ENCODE assay signal across 8 mouse cellular contexts in genomic region chr11:18151788-18152563, GRCm38 (mm10).
DNase-seq lines count a peak whose midpoint lies in the region; ATAC-seq and TF ChIP-seq lines count a peak whose summit lies in the region.

No protein-coding gene starts in this region.

- TF ChIP-seq CTCF in embryonic fibroblast, embryonic 13.5 days (IDR thresholded peaks at IDR 0.05; ENCODE audit: borderline replicate concordance, insufficient read depth, low read length), result peak; percentile 45; the same call in 1 of the 2 replicates
- TF ChIP-seq CTCF in olfactory bulb, adult 2 months (IDR thresholded peaks at IDR 0.05; ENCODE audit: insufficient read depth, low read depth, low read length), result peak; percentile 57

- peak overlapping the region; percentile 26; the same call in 1 of the 2 replicates for H3K4me2 ChIP-seq in heart, embryonic 12.5 days

- TF ChIP-seq POLR2A in embryonic fibroblast, embryonic 13.5 days (IDR thresholded peaks at IDR 0.05; ENCODE audit: low read depth, low read length), result no peak
- TF ChIP-seq POLR2A in olfactory bulb, adult 2 months (IDR thresholded peaks at IDR 0.05; ENCODE audit: insufficient read depth, low read depth, low read length), result no peak

- peak; percentile 74 for DNase-seq in 3T3-L1 (ENCODE audit: low read depth, low spot score)
- DNase-seq in adrenal gland, postnatal 25 days, result peak; percentile 80
- DNase-seq in kidney, adult 9 months, result peak; percentile 38
- peak; percentile 36 to 54 for DNase-seq in lung, adult 18-20 months
- DNase-seq in urinary bladder, postnatal 25 days (ENCODE audit: low spot score), result peak; percentile 52

- H3K9ac ChIP-seq in heart, embryonic 12.5 days, result 0 out of 2 replicates have a peak overlapping the region, but pooled peaks have one; percentile 24

- WGBS in heart, embryonic 12.5 days, result 5% methylated on average over 6 of the region's 6 CpGs
- WGBS in olfactory bulb, adult 2 months, result 25% methylated on average over 6 of the region's 6 CpGs

- H3K4me3 ChIP-seq in embryonic fibroblast, embryonic 13.5 days (ENCODE audit: insufficient read depth, low read length), result no peak overlapping the region
- H3K4me3 ChIP-seq in heart, embryonic 12.5 days, result no peak overlapping the region
- H3K4me3 ChIP-seq in olfactory bulb, adult 2 months (ENCODE audit: insufficient read depth, low read depth, low read length), result no peak overlapping the region

- H3K27ac ChIP-seq in embryonic fibroblast, embryonic 13.5 days (ENCODE audit: insufficient read depth, low read length), result no peak overlapping the region
- peak overlapping the region; percentile 70 for H3K27ac ChIP-seq in heart, embryonic 12.5 days (ENCODE audit: poor library complexity, severe bottlenecking)
- H3K27ac ChIP-seq in olfactory bulb, adult 2 months (ENCODE audit: insufficient read depth, low read depth, low read length), result no peak overlapping the region

- no peaks in the 10 kb centered on the region for H3K9me3 ChIP-seq in heart, embryonic 12.5 days (replicated peaks)

- peak; percentile 73; the same call in 1 of the 2 replicates for ATAC-seq in heart, embryonic 12.5 days (ENCODE audit: insufficient number of reproducible peaks, low FRiP score)

- no peaks in the 10 kb centered on the region for H3K36me3 ChIP-seq in heart, embryonic 12.5 days

- H3K27me3 ChIP-seq in heart, embryonic 12.5 days (replicated peaks), result no peaks in the 10 kb centered on the region

- H3K4me1 ChIP-seq in embryonic fibroblast, embryonic 13.5 days (ENCODE audit: control insufficient read depth, insufficient read depth, low read length), result no peaks in the 10 kb centered on the region
- peaks cover 18% of the 10 kb centered on the region for H3K4me1 ChIP-seq in heart, embryonic 12.5 days (replicated peaks)
- H3K4me1 ChIP-seq in olfactory bulb, adult 2 months (ENCODE audit: control insufficient read depth, insufficient read depth, low read length), result peaks cover 5% of the 10 kb centered on the region
